Mouse (Mus musculus): ENCODE data around the gene Cc2d2a.

DNA sequence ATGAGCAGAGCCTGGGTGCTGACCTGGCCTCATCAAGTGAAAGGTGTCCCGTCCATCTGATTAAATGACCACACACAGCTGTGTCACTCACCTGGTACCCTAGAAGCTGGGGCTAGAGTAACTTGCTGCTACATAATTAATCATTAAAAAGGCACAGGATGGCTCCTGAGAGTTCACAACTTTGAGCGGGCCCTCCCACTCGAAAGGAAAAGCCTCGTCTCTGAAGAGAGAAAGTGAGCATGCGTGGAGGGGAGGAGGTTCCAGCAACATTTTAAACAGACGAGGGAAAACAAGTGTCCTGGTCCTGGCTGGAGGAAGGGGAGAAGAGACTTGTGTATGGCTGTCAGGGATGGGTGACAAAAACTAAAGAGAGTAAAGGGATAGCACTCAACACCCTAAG is 1.4 kb downstream of the Cc2d2a start:
- TF ChIP-seq POLR2A (IDR thresholded peaks at IDR 0.05; ENCODE audit: control insufficient read depth, extremely low read depth, insufficient read depth, low read length, poor library complexity) (no peak), CTCF (IDR thresholded peaks at IDR 0.05; ENCODE audit: borderline replicate concordance, control insufficient read depth, extremely low read depth, insufficient read depth, low read length, poor library complexity) (no peak)

All from thymus, adult 2 months (tissue).